Mouse (Mus musculus): ENCODE results near the gene Btbd2. TPM values are rescaled to one million over a fixed set of nuclear protein-coding genes. Genes with fewer than 3 reads are reported as not detected.

Btbd2 gene
- polyA plus RNA-seq, 1 experiment from 2014 or later, result 76.8 TPM

DNA sequence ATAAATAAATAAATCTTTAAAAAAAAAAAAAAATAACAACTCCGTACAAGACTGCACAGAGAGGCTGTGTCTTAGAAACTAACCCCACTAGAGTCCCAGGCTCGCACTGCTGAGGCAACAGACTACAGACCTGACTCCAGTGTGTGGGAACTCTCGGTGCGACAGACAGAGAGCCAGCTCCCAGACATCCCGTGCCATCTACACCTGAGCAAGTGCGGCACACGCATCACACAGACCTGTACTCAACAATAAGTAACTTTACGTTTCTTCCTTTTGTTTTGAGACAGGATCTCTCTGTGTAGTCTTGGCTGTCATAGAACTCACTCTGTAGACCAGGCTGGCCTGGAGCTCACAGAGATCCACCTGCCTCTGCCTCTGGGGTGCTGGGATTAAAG is 40.5 kb upstream of the Btbd2 start:
- H3K36me3 ChIP-seq, result peaks cover 29% of the 10 kb centered on the region
- no peak for ATAC-seq (ENCODE audit: insufficient number of reproducible peaks, insufficient read depth, low FRiP score, low TSS enrichment, low read depth)
- H3K9ac ChIP-seq, result no peak overlapping the region
- no peak overlapping the region for H3K27ac ChIP-seq
- H3K4me1 ChIP-seq, result peaks cover 41% of the 10 kb centered on the region
- no peaks in the 10 kb centered on the region for H3K27me3 ChIP-seq
- 91% methylated on average over 8 of the region's 8 CpGs for WGBS
- H3K9me3 ChIP-seq, result no peaks in the 10 kb centered on the region
- H3K4me2 ChIP-seq, result no peak overlapping the region
- H3K4me3 ChIP-seq, result no peak overlapping the region

GRCm38 (mm10) chr10:80696502-80697392 is 39.9 kb upstream of the Btbd2 start:
- Histone ChIP-seq H3K27ac (peak overlapping the region; percentile 69; the same call in 1 of the 2 replicates), H3K27me3 (no peaks in the 10 kb centered on the region), H3K4me1 (peaks cover 41% of the 10 kb centered on the region), H3K4me3 (no peak overlapping the region), H3K9ac (peak overlapping the region; percentile 40; the same call in 1 of the 2 replicates), H3K9me3 (no peaks in the 10 kb centered on the region), H3K36me3 (peaks cover 30% of the 10 kb centered on the region), H3K4me2 (no peak overlapping the region)
- ATAC-seq (ENCODE audit: insufficient number of reproducible peaks, insufficient read depth, low FRiP score, low TSS enrichment, low read depth), result no peak
- WGBS, result 66% methylated on average over 12 of the region's 12 CpGs

GRCm38 (mm10) chr10:80695801-80696501 is 39.1 kb upstream of the Btbd2 start:
- Histone ChIP-seq H3K4me1 (peaks cover 36% of the 10 kb centered on the region), H3K4me2 (0 out of 2 replicates have a peak overlapping the region, but pooled peaks have one; percentile 9), H3K9me3 (no peaks in the 10 kb centered on the region), H3K4me3 (no peak overlapping the region), H3K9ac (peak overlapping the region; percentile 40; the same call in 1 of the 2 replicates), H3K36me3 (peaks cover 38% of the 10 kb centered on the region), H3K27ac (peak overlapping the region; percentile 69; the same call in 1 of the 2 replicates), H3K27me3 (no peaks in the 10 kb centered on the region)
- 70% methylated on average over 10 of the region's 10 CpGs for WGBS
- ATAC-seq (ENCODE audit: insufficient number of reproducible peaks, insufficient read depth, low FRiP score, low TSS enrichment, low read depth), result no peak

- ATAC-seq (ENCODE audit: insufficient number of reproducible peaks, insufficient read depth, low FRiP score, low TSS enrichment, low read depth), result no peak
- H3K36me3 ChIP-seq, result peaks cover 46% of the 10 kb centered on the region
These were observed 38.3 kb upstream of the Btbd2 start for GRCm38 (mm10) chr10:80695186-80695585.

DNA sequence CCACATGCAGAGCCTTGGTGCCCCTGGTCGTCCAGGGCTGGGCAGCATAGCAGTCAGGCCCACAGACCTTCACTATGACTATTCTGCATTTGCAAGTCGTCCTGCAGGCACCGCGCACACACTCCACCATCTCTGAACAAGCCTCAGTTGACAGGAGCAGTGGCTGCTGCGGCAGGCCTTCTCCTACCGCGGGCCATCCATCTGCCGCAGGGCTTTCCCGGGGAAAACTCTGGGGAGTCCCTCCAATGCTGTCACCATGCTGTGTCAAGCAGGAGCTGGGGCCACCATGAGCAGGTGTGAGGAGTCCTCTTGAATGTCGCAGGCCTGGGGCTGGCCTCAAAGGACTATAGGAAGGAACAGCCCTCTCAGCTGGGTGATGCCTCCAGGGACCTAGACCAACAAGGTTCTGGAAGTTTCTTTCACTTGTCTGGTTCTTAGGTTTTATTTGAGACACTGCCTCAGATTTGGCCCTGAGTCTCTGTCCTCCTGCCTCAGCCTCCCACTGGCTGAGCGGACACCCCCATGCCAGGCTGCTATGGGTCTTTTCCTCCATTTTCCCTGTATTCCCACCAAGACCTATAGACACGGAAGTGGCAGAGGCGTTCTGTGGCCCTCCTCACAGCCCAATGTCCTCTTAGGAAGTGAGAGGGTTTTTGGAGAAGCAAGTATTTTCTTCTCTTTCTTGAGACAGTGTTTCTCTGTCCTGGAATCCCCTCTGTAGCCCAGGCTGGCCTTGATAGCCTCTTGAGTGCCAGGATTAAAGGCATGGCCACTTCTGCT is 37.5 kb upstream of the Btbd2 start:
- Histone ChIP-seq H3K9me3 (no peaks in the 10 kb centered on the region), H3K27ac (no peak overlapping the region), H3K4me3 (no peak overlapping the region), H3K9ac (peak overlapping the region; percentile 21), H3K4me2 (no peak overlapping the region), H3K36me3 (peaks cover 54% of the 10 kb centered on the region), H3K27me3 (no peaks in the 10 kb centered on the region), H3K4me1 (peaks cover 24% of the 10 kb centered on the region; the same call in 1 of the 2 replicates)
- WGBS, result 88% methylated on average over 13 of the region's 13 CpGs
- no peak for ATAC-seq (ENCODE audit: insufficient number of reproducible peaks, insufficient read depth, low FRiP score, low TSS enrichment, low read depth)

More at GRCm38 (mm10) chr10:80695186-80695585, 38.3 kb upstream of the Btbd2 start:
- H3K27ac ChIP-seq, result no peak overlapping the region
- H3K4me2 ChIP-seq, result no peak overlapping the region
- H3K9ac ChIP-seq, result no peak overlapping the region; the same call in 1 of the 2 replicates
- 85% methylated on average over 2 of the region's 2 CpGs for WGBS
- no peaks in the 10 kb centered on the region for H3K9me3 ChIP-seq
- H3K27me3 ChIP-seq, result no peaks in the 10 kb centered on the region
- H3K4me3 ChIP-seq, result no peak overlapping the region
- H3K4me1 ChIP-seq, result peaks cover 28% of the 10 kb centered on the region

GRCm38 (mm10) chr10:80693401-80694045 is 36.7 kb upstream of the Btbd2 start:
- H3K4me3 ChIP-seq, result no peak overlapping the region
- 87% methylated on average over 12 of the region's 12 CpGs for WGBS
- H3K9ac ChIP-seq, result no peak overlapping the region
- H3K4me2 ChIP-seq, result no peak overlapping the region
- no peaks in the 10 kb centered on the region for H3K9me3 ChIP-seq
- no peaks in the 10 kb centered on the region for H3K27me3 ChIP-seq
- peaks cover 54% of the 10 kb centered on the region for H3K36me3 ChIP-seq
- H3K27ac ChIP-seq, result no peak overlapping the region
- no peak for ATAC-seq (ENCODE audit: insufficient number of reproducible peaks, insufficient read depth, low FRiP score, low TSS enrichment, low read depth)
- H3K4me1 ChIP-seq, result peaks cover 24% of the 10 kb centered on the region; the same call in 1 of the 2 replicates

GRCm38 (mm10) chr10:80692249-80693165 is 35.6 kb upstream of the Btbd2 start:
- H3K4me1 ChIP-seq, result peaks cover 16% of the 10 kb centered on the region; the same call in 1 of the 2 replicates
- WGBS, result 84% methylated on average over 14 of the region's 14 CpGs
- no peak overlapping the region for H3K9ac ChIP-seq
- ATAC-seq (ENCODE audit: insufficient number of reproducible peaks, insufficient read depth, low FRiP score, low TSS enrichment, low read depth), result no peak
- H3K9me3 ChIP-seq, result no peaks in the 10 kb centered on the region
- no peaks in the 10 kb centered on the region for H3K27me3 ChIP-seq
- H3K4me2 ChIP-seq, result no peak overlapping the region
- no peak overlapping the region for H3K27ac ChIP-seq
- peaks cover 55% of the 10 kb centered on the region for H3K36me3 ChIP-seq
- H3K4me3 ChIP-seq, result no peak overlapping the region

GRCm38 (mm10) chr10:80687850-80688249 is 31.0 kb upstream of the Btbd2 start:
- no peak overlapping the region for H3K27ac ChIP-seq
- ATAC-seq (ENCODE audit: insufficient number of reproducible peaks, insufficient read depth, low FRiP score, low TSS enrichment, low read depth), result no peak
- no peaks in the 10 kb centered on the region for H3K4me1 ChIP-seq
- H3K9me3 ChIP-seq, result no peaks in the 10 kb centered on the region
- H3K4me3 ChIP-seq, result no peak overlapping the region
- H3K27me3 ChIP-seq, result no peaks in the 10 kb centered on the region
- no peak overlapping the region for H3K4me2 ChIP-seq
- no peak overlapping the region for H3K9ac ChIP-seq
- H3K36me3 ChIP-seq, result peaks cover 72% of the 10 kb centered on the region
- 36% methylated on average over 5 of the region's 5 CpGs for WGBS

GRCm38 (mm10) chr10:80686617-80687016 is 29.7 kb upstream of the Btbd2 start:
- Histone ChIP-seq H3K4me1 (no peaks in the 10 kb centered on the region), H3K4me3 (no peak overlapping the region), H3K9me3 (no peaks in the 10 kb centered on the region), H3K36me3 (peaks cover 70% of the 10 kb centered on the region), H3K9ac (no peak overlapping the region), H3K4me2 (no peak overlapping the region), H3K27me3 (no peaks in the 10 kb centered on the region), H3K27ac (no peak overlapping the region)
- 93% methylated on average over 3 of the region's 3 CpGs for WGBS
- no peak for ATAC-seq (ENCODE audit: insufficient number of reproducible peaks, insufficient read depth, low FRiP score, low TSS enrichment, low read depth)

DNA sequence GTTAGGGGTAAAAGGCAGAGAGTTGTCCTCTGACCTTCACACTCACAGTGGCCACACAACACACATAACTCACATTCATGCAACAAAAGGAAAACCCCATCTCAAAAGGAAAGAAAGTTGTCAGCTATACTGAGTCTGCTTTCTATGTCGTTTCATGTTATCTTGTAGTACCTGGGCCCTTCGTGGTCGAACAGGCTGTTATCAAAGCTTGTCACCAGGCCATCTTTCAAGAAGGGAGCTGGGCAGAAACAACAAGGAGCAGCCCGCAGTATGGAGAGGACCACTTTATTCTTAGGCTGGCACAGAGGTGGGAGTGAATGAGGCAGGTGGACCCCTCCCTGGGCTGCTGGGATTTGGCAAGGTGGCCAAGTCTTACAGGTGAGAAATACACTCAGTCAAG is 28.1 kb upstream of the Btbd2 start:
- no peak overlapping the region for H3K27ac ChIP-seq
- ATAC-seq (ENCODE audit: insufficient number of reproducible peaks, insufficient read depth, low FRiP score, low TSS enrichment, low read depth), result no peak
- peaks cover 53% of the 10 kb centered on the region for H3K36me3 ChIP-seq
- H3K27me3 ChIP-seq, result no peaks in the 10 kb centered on the region
- WGBS, result 92% methylated on average over 4 of the region's 4 CpGs
- no peaks in the 10 kb centered on the region for H3K9me3 ChIP-seq
- no peak overlapping the region for H3K9ac ChIP-seq
- no peak overlapping the region for H3K4me3 ChIP-seq
- H3K4me1 ChIP-seq, result no peaks in the 10 kb centered on the region
- H3K4me2 ChIP-seq, result no peak overlapping the region
